Mouse (Mus musculus) testis, adult 2 months (tissue): Measurements from ENCODE around the gene Slc25a47.

Source experiments
- CTCF ChIP-seq: fragments of 200-500 bp; IDR thresholded peaks from 2 replicates; pipeline ENCODE4 v1.5.1; 2012; ENCODE audit warnings: low read depth, mild to moderate bottlenecking, inconsistent platforms, low read length, moderate library complexity; ENCODE audit not compliant: control insufficient read depth, insufficient read depth, insufficient replicate concordance
- POLR2A ChIP-seq: fragments of 200-500 bp; IDR thresholded peaks from 2 replicates; pipeline ENCODE4 v1.6.1; 2012; ENCODE audit warnings: low read depth, mild to moderate bottlenecking, inconsistent platforms, low read length, moderate library complexity; ENCODE audit not compliant: control insufficient read depth

GRCm38 (mm10) chr12:108885906-108886305, 50.1 kb downstream of the Slc25a47 start:
- no peak for TF ChIP-seq CTCF
- TF ChIP-seq POLR2A, result no peak
